Mouse (Mus musculus) liver, embryonic 15.5 days (tissue): ENCODE measurements around the gene B3glct. TPM values are rescaled to one million over a fixed set of nuclear protein-coding genes. Genes with fewer than 3 reads are reported as not detected.

ENCODE experiments used
- ATAC-seq: fragments of 200-750 bp; cut with Nextera tagmentation; 2 replicates; pipeline ENCODE4 v1.8.0; 2017; ENCODE audit warnings: moderate number of reproducible peaks, mild to moderate bottlenecking, moderate library complexity; ENCODE audit not compliant: insufficient read depth
- H3K27ac ChIP-seq: fragments of 300-500 bp; sonication (generic); replicated peaks from 2 replicates; pipeline ENCODE4 v1.5.1; 2015; ENCODE audit warnings: mild to moderate bottlenecking, inconsistent platforms
- H3K27me3 ChIP-seq: fragments of 300-500 bp; sonication (generic); 2 replicates; pipeline ENCODE4 v1.6.1; 2015; ENCODE audit warnings: mild to moderate bottlenecking, inconsistent platforms
- H3K36me3 ChIP-seq: fragments of 300-500 bp; sonication (generic); replicated peaks from 2 replicates; pipeline ENCODE4 v1.6.1; 2015; ENCODE audit warnings: moderate library complexity, mild to moderate bottlenecking, inconsistent platforms
- H3K4me1 ChIP-seq: fragments of 300-500 bp; sonication (generic); replicated peaks from 2 replicates; pipeline ENCODE4 v1.6.1; 2015; ENCODE audit warnings: inconsistent platforms
- H3K4me2 ChIP-seq: fragments of 300-500 bp; sonication (generic); 2 replicates; pipeline ENCODE4 v1.6.1; 2015; ENCODE audit warnings: moderate library complexity, mild to moderate bottlenecking, inconsistent platforms
- H3K4me3 ChIP-seq: fragments of 300-500 bp; sonication (generic); replicated peaks from 2 replicates; pipeline ENCODE4 v1.5.1; 2015; ENCODE audit warnings: mild to moderate bottlenecking, inconsistent platforms
- H3K9ac ChIP-seq: fragments of 300-500 bp; sonication (generic); 2 replicates; pipeline ENCODE4 v1.6.1; 2015; ENCODE audit warnings: moderate library complexity, mild to moderate bottlenecking, inconsistent platforms
- H3K9me3 ChIP-seq: fragments of 300-500 bp; sonication (generic); replicated peaks from 2 replicates; pipeline ENCODE4 v1.6.1; 2016; ENCODE audit warnings: inconsistent platforms
- WGBS: fragments of 180-500 bp; shearing (Covaris S2); methylation state at CpG from one replicate; pipeline ENCODE4 v1.1.7; 2015; ENCODE audit warnings: mixed read lengths; ENCODE audit not compliant: insufficient replicate concordance; 5-methylcytosine and 5-hydroxymethylcytosine counted together
- polyA plus RNA-seq: library from polyadenylated mRNA; unstranded; fragments of >200 nt; fragmentation: Nextera tagmentation; extraction: Ambion mirVana; gene quantifications from 2 replicates; pipeline ENCODE4 v1.2.1, GENCODE M21; 2015

The B3glct gene
- polyA plus RNA-seq, 1 experiment from 2014 or later = 3.7 TPM

DNA sequence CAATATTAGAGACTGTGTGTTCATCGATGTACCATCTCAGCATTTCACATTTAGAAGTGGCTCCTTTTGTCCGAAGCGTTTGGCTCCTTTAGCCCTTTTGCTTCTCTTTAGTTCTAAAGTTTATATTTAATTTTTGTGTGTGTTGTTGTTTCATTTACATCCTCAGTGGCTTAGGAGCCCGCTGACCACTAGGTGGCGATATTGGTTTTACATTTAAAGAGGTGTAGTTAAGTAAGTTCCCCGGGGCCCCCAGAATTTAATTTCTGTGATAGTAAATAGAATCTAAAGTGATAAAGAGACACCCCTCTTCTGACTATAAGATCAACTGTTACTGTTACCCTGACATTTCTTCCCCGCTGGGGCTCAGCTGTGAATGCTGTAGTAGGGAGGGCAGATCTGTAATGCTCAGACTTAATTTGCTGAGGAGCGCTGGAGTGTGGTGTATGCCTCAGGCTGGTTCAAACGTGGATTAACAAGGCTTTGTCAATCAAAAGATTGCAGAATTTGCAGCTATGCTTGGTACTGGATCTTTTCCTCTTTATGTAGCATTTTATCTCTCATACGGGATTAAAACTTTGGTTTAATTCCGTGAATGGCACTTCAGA, 35.2 kb downstream of the B3glct start:
- WGBS = 42% methylated on average over 11 of the region's 11 CpGs
- Histone ChIP-seq H3K9me3 (no peaks in the 10 kb centered on the region), H3K4me1 (no peaks in the 10 kb centered on the region), H3K4me2 (no peak overlapping the region), H3K4me3 (no peak overlapping the region), H3K27ac (no peak overlapping the region), H3K36me3 (no peaks in the 10 kb centered on the region), H3K9ac (no peak overlapping the region), H3K27me3 (no peaks in the 10 kb centered on the region)
- ATAC-seq = no peak

- Histone ChIP-seq H3K27ac (no peak overlapping the region), H3K9me3 (no peaks in the 10 kb centered on the region), H3K4me1 (no peaks in the 10 kb centered on the region), H3K36me3 (no peaks in the 10 kb centered on the region), H3K4me3 (no peak overlapping the region), H3K9ac (no peak overlapping the region), H3K4me2 (no peak overlapping the region), H3K27me3 (no peaks in the 10 kb centered on the region)
- no peak for ATAC-seq
- WGBS = 62% methylated on average over 16 of the region's 16 CpGs
Observed at GRCm38 (mm10) chr5:149713834-149714233, 35.8 kb downstream of the B3glct start.

- no peak overlapping the region for H3K27ac ChIP-seq
- 68% methylated on average over 15 of the region's 15 CpGs for WGBS
Observed at GRCm38 (mm10) chr5:149715571-149716328, 37.7 kb downstream of the B3glct start.

DNA sequence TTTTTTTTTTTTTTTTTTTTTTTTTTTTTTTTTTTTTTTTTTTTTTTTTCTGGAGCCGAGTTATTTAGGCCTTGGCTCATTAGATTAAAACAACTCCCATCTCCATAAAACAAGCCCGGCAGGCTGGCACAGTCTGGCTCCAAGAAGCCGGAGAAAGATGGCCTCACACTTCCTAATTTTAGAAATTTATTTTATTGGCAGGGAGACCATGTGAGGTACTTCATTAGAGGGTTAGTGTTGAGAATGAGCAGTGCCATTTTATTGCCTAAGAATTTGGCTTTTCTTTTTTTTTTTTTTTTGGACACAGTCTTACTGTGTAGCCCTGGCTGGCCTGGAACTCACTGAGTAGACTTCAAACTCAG, 38.3 kb downstream of the B3glct start:
- H3K4me1 ChIP-seq = no peaks in the 10 kb centered on the region
- no peaks in the 10 kb centered on the region for H3K27me3 ChIP-seq
- WGBS = 67% methylated on average over 3 of the region's 3 CpGs
- no peak for ATAC-seq
- no peaks in the 10 kb centered on the region for H3K9me3 ChIP-seq
- H3K27ac ChIP-seq = no peak overlapping the region
- no peaks in the 10 kb centered on the region for H3K36me3 ChIP-seq
- no peak overlapping the region for H3K9ac ChIP-seq
- no peak overlapping the region for H3K4me3 ChIP-seq
- no peak overlapping the region for H3K4me2 ChIP-seq

More at GRCm38 (mm10) chr5:149715571-149716328, 37.7 kb downstream of the B3glct start:
- no peak overlapping the region for H3K4me3 ChIP-seq
- ATAC-seq = no peak
- no peak overlapping the region for H3K4me2 ChIP-seq
- no peaks in the 10 kb centered on the region for H3K4me1 ChIP-seq
- H3K36me3 ChIP-seq = no peaks in the 10 kb centered on the region
- H3K27me3 ChIP-seq = no peaks in the 10 kb centered on the region
- H3K9me3 ChIP-seq = no peaks in the 10 kb centered on the region
- H3K9ac ChIP-seq = no peak overlapping the region

- peaks cover 21% of the 10 kb centered on the region for H3K36me3 ChIP-seq
- H3K27me3 ChIP-seq = no peaks in the 10 kb centered on the region
- no peak overlapping the region for H3K4me2 ChIP-seq
- no peak overlapping the region for H3K27ac ChIP-seq
- WGBS = 75% methylated on average over 8 of the region's 8 CpGs
- no peaks in the 10 kb centered on the region for H3K4me1 ChIP-seq
- no peak overlapping the region for H3K4me3 ChIP-seq
- no peaks in the 10 kb centered on the region for H3K9me3 ChIP-seq
- no peak overlapping the region for H3K9ac ChIP-seq
- no peak for ATAC-seq
Observed at GRCm38 (mm10) chr5:149731776-149732175, 53.7 kb downstream of the B3glct start.

- 68% methylated on average over 1 of the region's 1 CpGs for WGBS
Observed at GRCm38 (mm10) chr5:149737210-149737609, 59.2 kb downstream of the B3glct start.

GRCm38 (mm10) chr5:149740145-149740544, 62.1 kb downstream of the B3glct start:
- Histone ChIP-seq H3K4me2 (no peak overlapping the region), H3K27me3 (no peaks in the 10 kb centered on the region), H3K9ac (no peak overlapping the region), H3K4me1 (no peaks in the 10 kb centered on the region), H3K36me3 (peaks cover 15% of the 10 kb centered on the region; the same call in 1 of the 2 replicates), H3K9me3 (no peaks in the 10 kb centered on the region), H3K27ac (no peak overlapping the region), H3K4me3 (no peak overlapping the region)
- ATAC-seq = no peak
- WGBS = 77% methylated on average over 7 of the region's 7 CpGs

More at GRCm38 (mm10) chr5:149737210-149737609, 59.2 kb downstream of the B3glct start:
- no peak overlapping the region for H3K9ac ChIP-seq
- no peak overlapping the region for H3K4me2 ChIP-seq
- no peak overlapping the region for H3K4me3 ChIP-seq
- ATAC-seq = no peak
- H3K9me3 ChIP-seq = no peaks in the 10 kb centered on the region
- no peak overlapping the region for H3K27ac ChIP-seq
- peaks cover 24% of the 10 kb centered on the region for H3K36me3 ChIP-seq
- no peaks in the 10 kb centered on the region for H3K27me3 ChIP-seq
- no peaks in the 10 kb centered on the region for H3K4me1 ChIP-seq

GRCm38 (mm10) chr5:149740703-149741102, 62.7 kb downstream of the B3glct start:
- H3K4me3 ChIP-seq = no peak overlapping the region
- no peak overlapping the region for H3K27ac ChIP-seq
- 58% methylated on average over 3 of the region's 3 CpGs for WGBS
- no peaks in the 10 kb centered on the region for H3K27me3 ChIP-seq
- no peaks in the 10 kb centered on the region for H3K4me1 ChIP-seq
- H3K9me3 ChIP-seq = no peaks in the 10 kb centered on the region
- peaks cover 15% of the 10 kb centered on the region; the same call in 1 of the 2 replicates for H3K36me3 ChIP-seq
- no peak overlapping the region for H3K4me2 ChIP-seq
- no peak overlapping the region for H3K9ac ChIP-seq
- ATAC-seq = no peak

DNA sequence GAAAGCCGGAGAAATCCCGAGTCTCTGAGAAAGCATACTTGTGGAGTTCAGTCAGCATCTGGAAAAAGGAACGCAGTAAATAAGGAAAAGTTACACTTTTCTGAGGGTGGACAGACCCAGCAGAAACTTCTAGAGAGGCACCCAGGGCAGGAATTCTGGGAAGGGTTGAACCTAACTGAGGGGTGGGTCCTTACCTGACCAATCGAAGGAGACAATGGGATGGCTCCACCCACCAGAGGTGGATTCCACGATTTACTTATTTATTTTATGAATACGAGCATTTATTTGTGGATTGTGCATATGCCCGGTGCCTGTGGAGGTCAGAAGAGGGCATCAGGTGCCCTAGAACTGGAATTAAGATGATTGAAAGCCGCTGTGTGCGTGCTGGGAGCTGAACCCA, 64.3 kb downstream of the B3glct start:
- H3K27ac ChIP-seq = no peak overlapping the region
- H3K4me3 ChIP-seq = no peak overlapping the region
- peaks cover 10% of the 10 kb centered on the region; the same call in 1 of the 2 replicates for H3K36me3 ChIP-seq
- H3K27me3 ChIP-seq = no peaks in the 10 kb centered on the region
- WGBS = 80% methylated on average over 9 of the region's 9 CpGs
- H3K9me3 ChIP-seq = no peaks in the 10 kb centered on the region
- no peak overlapping the region for H3K9ac ChIP-seq
- no peak overlapping the region for H3K4me2 ChIP-seq
- no peaks in the 10 kb centered on the region for H3K4me1 ChIP-seq
- ATAC-seq = no peak

GRCm38 (mm10) chr5:149745079-149745478, 67.0 kb downstream of the B3glct start:
- WGBS = 82% methylated on average over 9 of the region's 9 CpGs
- no peak overlapping the region for H3K27ac ChIP-seq
- ATAC-seq = no peak
- H3K4me2 ChIP-seq = no peak overlapping the region
- peaks cover 3% of the 10 kb centered on the region; the same call in 1 of the 2 replicates for H3K36me3 ChIP-seq
- no peak overlapping the region for H3K4me3 ChIP-seq
- H3K9me3 ChIP-seq = no peaks in the 10 kb centered on the region
- no peak overlapping the region for H3K9ac ChIP-seq
- no peaks in the 10 kb centered on the region for H3K4me1 ChIP-seq
- H3K27me3 ChIP-seq = no peaks in the 10 kb centered on the region

DNA sequence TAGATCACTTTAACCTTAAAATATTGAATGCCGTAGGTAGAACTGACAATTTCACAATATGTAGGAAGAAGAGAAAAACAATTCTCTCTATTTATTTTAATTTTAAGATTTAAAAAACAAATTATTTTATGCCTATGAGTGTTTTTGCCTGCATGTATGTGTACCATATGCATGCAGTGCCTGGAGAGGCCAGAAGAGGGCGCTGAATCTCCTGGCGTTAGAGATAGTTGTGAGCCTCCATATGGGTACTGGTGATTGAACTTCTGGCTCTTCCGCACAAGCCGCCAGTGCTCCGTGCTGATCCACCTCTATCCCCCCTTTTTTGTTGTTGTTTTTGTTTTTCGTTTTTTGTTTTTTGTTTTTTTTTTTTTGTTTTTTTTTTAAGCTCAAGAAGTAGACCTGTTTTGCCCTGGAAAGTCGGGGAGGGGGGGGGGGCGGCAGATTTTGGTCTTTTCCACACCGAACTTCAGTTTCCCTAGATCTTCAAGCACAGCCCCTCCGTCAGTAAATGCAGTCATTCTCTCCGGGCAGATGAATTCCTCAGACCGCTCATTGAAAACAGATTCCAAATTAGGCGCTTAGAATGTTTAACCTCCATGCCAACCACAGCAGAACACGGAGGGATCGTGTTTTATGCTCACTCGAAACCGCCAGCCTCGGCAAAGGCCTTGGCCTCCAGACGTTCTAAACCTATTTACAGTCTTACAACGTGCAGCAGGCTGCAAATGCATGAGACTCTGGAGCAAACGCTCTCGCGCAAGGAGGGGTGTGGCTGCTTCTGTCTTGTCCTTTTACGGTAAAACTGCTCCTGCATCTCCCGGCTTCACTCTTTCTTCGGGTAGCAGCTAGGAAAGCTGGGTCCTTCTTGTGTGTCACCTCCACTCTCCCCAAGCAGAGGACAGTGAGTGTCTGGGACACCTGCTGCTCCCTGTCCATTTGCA, 70.9 kb downstream of the B3glct start:
- Histone ChIP-seq H3K4me1 (no peaks in the 10 kb centered on the region), H3K27ac (no peak overlapping the region), H3K36me3 (no peaks in the 10 kb centered on the region), H3K9ac (no peak overlapping the region), H3K9me3 (no peaks in the 10 kb centered on the region), H3K4me3 (no peak overlapping the region), H3K4me2 (no peak overlapping the region), H3K27me3 (no peaks in the 10 kb centered on the region)
- ATAC-seq = no peak
- 82% methylated on average over 27 of the region's 27 CpGs for WGBS
